Mouse (Mus musculus) spleen, embryonic (tissue): ENCODE measurements around the gene B3gnt8.
"Not testable (repeated sequence)": the region's sequence is repeated elsewhere in the genome, so short reads cannot be mapped to it uniquely, and the experiment has no call there.

ENCODE experiments used
- CTCF ChIA-PET: fragments of 350-600 bp; sonication (Branson Sonifier 250); formaldehyde crosslinking; loops from one replicate; lab custom pipeline; 2022; lab: Charles Lee

The B3gnt8 gene

DNA sequence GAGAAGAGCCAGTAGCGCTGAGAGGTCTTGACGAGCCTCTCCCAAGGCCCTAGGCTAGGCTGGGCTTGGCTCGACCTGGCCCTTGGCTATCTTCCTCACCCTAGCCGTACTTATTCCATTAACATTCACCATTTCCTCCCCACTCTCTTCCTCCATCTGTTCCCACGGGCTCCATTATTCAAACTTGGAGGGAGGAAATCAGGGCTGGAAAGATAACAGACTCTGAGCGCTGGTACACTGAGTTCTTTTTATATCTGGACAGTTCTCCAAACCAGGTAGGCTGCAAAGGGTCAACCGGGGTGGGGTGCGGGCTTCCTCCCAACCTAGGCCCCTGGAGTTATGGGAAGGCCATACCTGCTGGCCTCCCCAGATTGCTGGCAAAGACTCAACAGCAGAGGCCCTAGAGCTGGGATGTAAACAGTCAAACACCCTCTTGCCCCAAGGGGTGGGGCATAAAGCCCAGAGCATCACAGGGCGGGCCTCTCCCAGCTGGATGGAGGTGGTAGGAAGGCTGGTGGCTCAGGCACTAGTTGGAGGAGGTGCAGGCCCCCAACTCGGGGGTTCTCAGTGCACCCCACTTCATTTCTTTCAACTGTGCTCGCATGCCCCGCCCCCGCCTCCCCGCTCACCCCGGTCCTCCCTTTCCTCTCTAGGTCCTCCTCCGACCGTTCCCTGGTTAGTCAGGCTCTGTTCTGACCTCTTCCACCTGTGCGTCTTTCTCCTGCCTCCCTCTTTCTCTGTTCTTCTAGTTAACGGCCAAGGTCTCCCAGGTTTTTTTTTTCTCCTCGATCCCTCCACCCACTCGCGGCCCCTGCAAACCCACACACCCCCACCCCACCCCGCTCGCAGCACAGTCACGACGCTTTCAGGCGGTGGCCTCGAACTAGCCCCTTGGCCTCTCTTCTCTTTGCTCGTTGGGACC lies at the start of gene B3gnt8:
Gene B3gnt8 (plus strand): TSS at position 146 of the 922 bp plus-strand sequence.
- CTCF ChIA-PET, result interaction anchor here (0.5 to 1.4 kb wide), 3 partner anchors 18 to 513 kb away, joined by 4 read pairs; no protein-coding TSS in a partner anchor

- CTCF ChIA-PET, result not testable (repeated sequence)
Measured at GRCm38 (mm10) chr7:25576793-25577437, 49.5 kb upstream of the B3gnt8 start.

- CTCF ChIA-PET, result no interaction called here
Measured at GRCm38 (mm10) chr7:25579441-25579840, 47.0 kb upstream of the B3gnt8 start.

- CTCF ChIA-PET, result no interaction called here
Measured at GRCm38 (mm10) chr7:25582301-25582810, 44.1 kb upstream of the B3gnt8 start.

- CTCF ChIA-PET, result interaction anchor here (0.5 kb wide), 1 partner anchor 180 kb away, joined by 4 read pairs; no protein-coding TSS in a partner anchor
Measured at GRCm38 (mm10) chr7:25584651-25585050, 41.8 kb upstream of the B3gnt8 start.

DNA sequence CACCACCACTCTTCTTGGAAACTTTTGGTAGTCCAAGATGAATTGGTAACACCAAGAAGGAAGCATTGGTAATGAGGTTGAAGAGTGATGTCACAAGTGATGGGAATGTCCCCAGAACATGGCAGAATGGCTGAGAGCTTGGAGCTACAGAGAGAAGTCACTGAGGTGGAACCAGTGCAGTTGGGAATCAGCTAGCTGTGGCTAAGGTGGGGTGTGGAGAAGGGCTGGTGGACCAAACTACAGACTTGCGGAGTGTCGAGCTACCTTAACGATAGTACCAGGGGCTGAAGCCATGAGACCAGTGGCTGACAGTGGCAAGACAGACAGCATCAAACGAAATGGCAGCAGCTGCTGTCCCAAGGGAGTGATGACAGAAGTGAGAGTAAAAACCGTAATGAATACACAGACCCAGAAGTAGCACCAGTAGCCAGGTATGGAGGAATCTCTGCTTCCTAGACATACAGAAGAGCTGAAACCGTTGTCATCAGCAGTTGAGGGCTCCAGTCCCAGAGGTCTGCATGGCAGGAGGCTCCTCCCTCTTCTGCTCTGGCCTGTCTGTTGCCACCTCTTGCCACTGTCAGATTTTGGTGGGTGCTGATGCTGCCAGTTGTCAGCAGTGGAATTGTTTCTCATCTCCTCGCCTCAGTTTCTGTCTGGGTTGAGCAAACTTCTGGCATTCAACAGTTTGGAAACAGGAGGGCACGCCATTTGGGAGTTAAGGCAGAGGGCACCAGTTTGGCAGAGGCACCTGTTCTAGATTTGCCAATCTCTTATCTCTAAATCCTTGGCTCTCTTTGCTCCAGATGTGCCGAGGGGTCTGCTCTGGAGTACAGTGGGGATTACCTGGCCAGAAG lies 40.9 kb upstream of the B3gnt8 start:
- CTCF ChIA-PET, result no interaction called here

DNA sequence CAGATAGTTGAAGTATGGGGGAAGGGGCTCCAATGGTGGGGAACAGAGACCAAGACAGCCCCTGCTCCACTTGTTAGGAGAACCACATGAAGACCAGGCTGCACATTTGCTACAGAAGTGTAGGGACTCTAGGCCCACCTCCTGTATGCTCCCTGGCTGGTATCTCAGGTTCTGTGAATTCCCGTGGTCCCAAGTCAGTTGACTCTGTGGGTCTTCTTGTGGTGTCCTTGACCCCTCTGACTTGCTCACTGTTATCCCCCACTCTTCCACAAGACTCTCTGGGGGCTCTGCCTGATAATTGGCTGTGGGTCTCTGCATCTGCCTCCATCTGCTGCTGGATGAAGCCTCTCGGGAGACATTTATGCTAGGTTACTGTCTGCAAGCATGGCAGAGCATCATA lies 35.2 kb upstream of the B3gnt8 start:
- CTCF ChIA-PET, result no interaction called here

- CTCF ChIA-PET, result no interaction called here
Measured at GRCm38 (mm10) chr7:25593859-25594258, 32.6 kb upstream of the B3gnt8 start.

DNA sequence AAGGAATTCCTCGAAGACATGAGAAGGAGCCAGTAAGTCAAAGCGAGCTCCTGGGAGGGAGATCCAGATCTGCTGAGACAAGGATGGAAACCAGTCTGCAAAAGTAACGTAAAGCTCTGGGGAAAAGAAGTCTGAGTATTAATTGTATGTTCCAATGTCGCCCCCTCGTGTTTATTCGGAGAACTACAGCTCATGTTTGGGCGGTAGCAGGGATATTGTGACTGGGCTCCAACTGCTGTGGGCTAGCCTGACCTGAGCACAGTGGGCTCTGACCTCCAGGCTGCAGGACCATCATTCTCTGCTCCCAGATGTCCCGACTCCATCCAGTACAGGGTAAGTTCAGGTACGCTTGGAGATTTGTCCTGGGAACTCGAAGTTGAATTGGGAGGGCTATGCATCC lies 26.8 kb upstream of the B3gnt8 start:
- CTCF ChIA-PET, result interaction anchor here (0.5 to 0.6 kb wide), 2 partner anchors 40 to 117 kb away, joined by 3 read pairs; no protein-coding TSS in a partner anchor

GRCm38 (mm10) chr7:25600666-25601065 lies 25.8 kb upstream of the B3gnt8 start:
- CTCF ChIA-PET, result no interaction called here

DNA sequence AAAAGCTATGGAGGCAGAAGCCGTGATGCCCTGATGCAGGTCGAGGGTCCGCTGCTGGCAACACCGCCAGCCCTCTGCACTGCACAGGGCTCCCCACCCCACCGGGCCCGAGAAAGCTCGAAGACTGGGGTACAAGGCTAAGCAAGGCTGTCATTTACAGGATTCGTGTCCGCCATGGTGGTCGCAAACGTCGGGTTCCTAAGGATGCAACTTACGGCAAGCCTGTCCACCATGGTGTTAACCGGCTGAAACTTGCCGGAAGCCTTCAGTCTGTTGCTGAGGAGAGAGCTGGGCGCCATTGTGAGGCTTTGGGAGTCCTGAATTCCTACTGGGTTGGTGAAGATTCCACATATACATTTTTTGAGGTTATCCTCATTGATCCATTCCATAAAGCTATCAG lies 25.1 kb upstream of the B3gnt8 start:
- CTCF ChIA-PET, result interaction anchor here (0.5 to 0.6 kb wide), 2 partner anchors 11 to 176 kb away, joined by 4 read pairs; no protein-coding TSS in a partner anchor

DNA sequence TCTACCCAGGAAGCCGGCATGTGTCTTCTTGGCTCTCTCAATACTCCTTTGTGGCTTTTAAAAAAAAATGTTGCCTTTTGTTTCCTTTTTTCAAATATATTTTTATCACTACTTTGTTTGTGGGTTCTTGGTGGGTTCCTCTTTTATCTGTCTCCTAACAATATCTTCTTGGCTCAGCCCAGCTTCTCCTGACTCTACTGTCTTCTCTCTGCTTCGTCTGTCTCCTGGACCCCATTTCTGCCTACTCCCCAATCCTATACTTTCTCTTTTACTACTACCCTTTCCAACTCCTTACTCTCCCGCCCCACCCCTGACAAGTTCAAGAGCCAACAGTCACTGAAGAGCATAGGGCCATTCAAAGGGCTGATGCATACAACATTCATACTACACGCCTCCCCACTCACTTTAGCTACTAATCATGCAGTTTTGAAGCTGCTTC lies 19.8 kb upstream of the B3gnt8 start:
- CTCF ChIA-PET, result no interaction called here

DNA sequence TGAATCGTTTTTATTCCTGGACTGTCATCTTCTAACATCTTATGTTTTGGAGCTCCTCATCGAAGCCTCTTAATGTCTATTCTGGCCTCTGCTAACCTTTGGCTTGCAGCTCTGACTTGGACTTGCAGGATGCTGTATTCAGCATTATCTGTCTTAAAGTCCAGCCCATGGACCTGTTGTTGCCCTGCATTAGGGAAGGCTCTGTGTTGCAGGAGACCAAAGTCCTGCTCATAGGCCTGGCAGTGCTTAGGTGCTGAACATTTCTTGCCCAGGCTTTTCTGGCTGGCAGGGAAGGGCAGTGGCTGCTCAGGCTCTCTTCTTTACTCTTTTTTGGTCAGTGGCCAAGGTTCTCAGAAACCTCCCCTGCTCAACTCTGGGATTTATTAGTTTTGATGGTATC lies 19.3 kb upstream of the B3gnt8 start:
- CTCF ChIA-PET, result interaction anchor here (0.6 kb wide), 1 partner anchor 52 kb away, joined by 5 read pairs; the partner anchor contains the start of gene Exosc5

- CTCF ChIA-PET, result interaction anchor here (0.6 to 1.1 kb wide), 2 partner anchors 42 to 1227 kb away, joined by 3 read pairs; no protein-coding TSS in a partner anchor
Measured at GRCm38 (mm10) chr7:25610056-25610455, 16.4 kb upstream of the B3gnt8 start.

GRCm38 (mm10) chr7:25611501-25611900 lies 15.0 kb upstream of the B3gnt8 start:
- CTCF ChIA-PET, result interaction anchor here (0.5 to 0.6 kb wide), 2 partner anchors 23 to 1644 kb away, joined by 3 to 11 read pairs; no protein-coding TSS in a partner anchor

DNA sequence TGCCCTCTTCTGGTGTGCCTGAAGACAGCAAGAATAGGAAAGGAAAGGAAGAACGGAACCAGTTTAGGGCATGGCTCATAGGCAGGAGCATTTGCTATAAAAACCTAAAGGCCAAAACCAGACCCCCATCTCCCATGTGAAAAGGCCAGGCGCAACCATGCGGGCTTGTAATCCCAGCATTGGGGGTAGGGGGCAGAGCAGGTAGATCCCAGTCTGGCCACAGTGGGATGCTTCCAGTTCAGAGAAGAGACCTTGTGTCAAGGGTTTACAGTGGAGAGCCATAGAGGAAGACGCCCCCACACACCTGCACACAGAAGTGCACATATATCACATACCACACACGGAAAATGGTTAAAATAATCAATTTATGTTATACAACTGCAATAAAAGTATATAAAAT lies 12.4 kb upstream of the B3gnt8 start:
- CTCF ChIA-PET, result no interaction called here

DNA sequence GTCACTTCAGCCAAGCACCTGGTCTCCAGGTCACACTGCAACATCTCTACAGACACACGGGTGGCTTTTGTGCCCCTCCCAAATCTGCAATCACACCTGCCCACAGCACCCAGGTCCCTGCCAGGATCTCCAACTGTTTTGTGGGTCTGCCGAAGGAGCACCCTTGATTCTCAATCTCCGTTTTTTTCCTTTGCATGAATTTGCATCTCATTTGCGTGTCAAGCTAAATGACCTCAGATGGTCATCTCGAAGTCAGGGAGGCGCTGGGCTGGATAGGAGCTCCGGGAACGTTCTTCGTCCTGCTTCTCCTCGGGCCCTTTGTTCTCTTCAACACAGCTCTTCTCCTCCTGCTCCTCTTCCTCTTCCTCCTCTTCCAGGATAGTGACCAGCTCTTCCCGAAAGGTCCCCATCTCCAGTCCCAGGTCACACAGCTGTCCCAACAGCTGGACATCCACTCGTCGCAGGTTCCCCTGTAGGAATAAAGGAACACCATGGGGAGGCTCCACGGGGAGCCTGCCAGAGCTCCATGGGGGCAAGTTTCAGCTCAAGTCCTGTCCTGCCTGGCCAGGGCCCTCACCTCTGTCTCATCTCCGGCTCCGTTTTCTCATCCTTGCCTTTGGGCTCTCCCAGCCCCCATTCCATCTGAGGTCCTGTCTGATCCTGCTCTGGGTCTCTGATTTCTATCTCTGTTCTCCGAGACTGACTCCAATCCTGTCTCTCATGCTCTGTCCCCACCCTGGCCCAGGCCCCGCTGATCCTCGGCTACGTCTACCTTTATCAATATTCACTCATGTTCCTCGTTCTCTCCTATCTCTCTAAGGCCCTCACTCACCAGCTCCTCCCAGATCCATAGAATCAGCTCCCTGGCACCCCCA lies 11.4 kb upstream of the B3gnt8 start:
- CTCF ChIA-PET, result no interaction called here

DNA sequence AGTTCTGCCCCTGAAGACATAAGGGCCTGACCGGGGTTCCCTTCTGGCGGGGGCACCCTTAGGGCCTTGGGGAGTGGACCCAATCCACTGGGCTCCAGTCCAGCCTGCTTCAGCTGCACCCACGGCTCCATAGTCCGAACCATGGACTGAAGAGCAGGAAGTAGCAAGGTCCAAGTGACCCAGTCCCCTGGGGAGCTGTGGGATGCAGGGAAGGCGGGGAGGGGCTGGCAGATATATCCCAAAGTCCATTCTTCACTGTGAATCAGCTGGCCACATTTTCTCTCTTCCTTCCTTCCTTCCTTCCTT lies 10.8 kb upstream of the B3gnt8 start, which contains the start of gene Erich4:
Gene Erich4 (minus strand): TSS at position 187 of the 306 bp plus-strand sequence.
- CTCF ChIA-PET, result no interaction called here

DNA sequence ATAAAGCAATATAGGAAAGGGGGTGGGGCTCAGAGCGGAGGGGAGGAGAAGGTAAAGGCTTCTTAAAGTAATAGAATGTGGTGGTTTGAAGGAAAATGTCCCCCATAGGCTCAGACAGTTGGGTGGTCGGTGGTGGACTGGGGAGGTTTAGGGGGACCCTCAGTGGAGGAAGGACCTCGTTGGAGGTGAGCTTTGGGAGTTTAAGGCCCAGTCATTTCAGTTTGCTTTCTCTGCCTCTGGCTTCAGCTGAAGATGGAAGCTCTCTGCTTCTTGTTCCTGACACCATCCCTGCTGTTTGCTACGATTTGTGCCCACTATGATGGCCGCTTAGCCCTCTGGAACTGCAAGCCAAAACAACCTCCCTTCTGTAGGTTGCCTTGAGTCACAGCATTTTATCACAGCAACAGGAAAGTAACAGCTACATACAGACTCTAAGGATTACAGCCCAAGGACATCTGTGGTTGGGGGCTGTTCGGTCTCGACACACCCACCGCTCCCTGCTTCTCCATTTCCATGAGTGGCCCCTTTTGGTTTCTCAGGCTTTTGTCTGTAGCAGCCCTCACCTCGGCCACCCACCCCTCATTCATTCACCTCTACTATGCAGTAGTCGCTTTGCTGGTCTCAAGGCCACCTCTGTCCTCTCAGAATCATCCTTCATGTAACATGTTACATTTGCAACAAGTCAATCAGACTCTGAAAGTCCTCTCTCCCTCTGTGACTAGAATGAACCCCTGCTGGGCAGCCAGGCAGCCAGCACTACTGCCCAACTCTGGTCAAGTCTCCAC lies 8.9 kb upstream of the B3gnt8 start:
- CTCF ChIA-PET, result no interaction called here
